Mouse (Mus musculus) bone marrow, adult 2 months (tissue): ENCODE measurements around the gene Magel2.

Source experiments
- CTCF ChIP-seq: fragments of 200-500 bp; IDR thresholded peaks from 2 replicates; pipeline ENCODE4 v1.5.1; 2011; ENCODE audit warnings: low read length, control low read depth; ENCODE audit not compliant: control insufficient read depth, insufficient read depth
- POLR2A ChIP-seq: fragments of 200-500 bp; IDR thresholded peaks from 2 replicates; pipeline ENCODE4 v1.6.1; 2011; ENCODE audit warnings: low read depth, mild to moderate bottlenecking, control low read depth, low read length, borderline replicate concordance; ENCODE audit not compliant: control insufficient read depth

DNA sequence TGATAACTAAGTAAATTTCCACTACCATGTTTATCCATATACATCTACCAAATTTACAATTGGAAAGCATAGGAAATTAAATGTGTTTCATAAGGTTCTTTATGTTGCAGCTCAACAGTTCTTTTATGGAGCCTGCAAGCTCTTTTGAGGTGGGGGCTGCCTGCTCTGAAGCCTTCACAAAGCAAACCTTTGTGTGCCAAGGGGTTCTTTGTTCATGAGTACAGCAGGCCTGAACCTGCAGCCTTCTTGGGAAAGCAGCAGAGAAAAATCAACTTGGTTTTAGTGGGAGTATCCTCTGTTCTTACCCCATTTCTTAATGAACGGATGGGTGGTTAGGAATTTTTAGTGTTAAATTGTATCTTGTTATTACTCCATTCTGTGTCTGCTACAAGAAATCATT is 38.4 kb downstream of the Magel2 start:
- TF ChIP-seq POLR2A (no peak), CTCF (no peak)
